Mouse (Mus musculus): ENCODE results near the gene Hnmt. TPM values are rescaled to one million over a fixed set of nuclear protein-coding genes. Genes with fewer than 3 reads are reported as not detected.
"Not testable (repeated sequence)": the region's sequence is repeated elsewhere in the genome, so short reads cannot be mapped to it uniquely, and the experiment has no call there.

Hnmt gene
- total RNA-seq (2021), result 13.7 and 14.6 TPM in 2 replicates
- long read RNA-seq, experiment 1, transcript Hnmt-201 (7 exons, 1,656 nt), result minor isoform, 9 of 23 reads
- long read RNA-seq, experiment 1, transcript Hnmt-202 (6 exons, 994 nt), result major isoform, 10 of 23 reads
- long read RNA-seq, experiment 1, partial matches to known transcripts, result 0 of 23 reads
- long read RNA-seq, experiment 1, other reads (novel, unspliced or antisense), result 4 of 23 reads
- long read RNA-seq, experiment 2, transcript Hnmt-202 (6 exons, 994 nt), result major isoform, 8 of 18 reads
- long read RNA-seq, experiment 2, transcript Hnmt-201 (7 exons, 1,656 nt), result minor isoform, 6 of 18 reads
- long read RNA-seq, experiment 2, partial matches to known transcripts, result 0 of 18 reads
- long read RNA-seq, experiment 2, other reads (novel, unspliced or antisense), result 3 of 18 reads

- no peak for DNase-seq
Measured at GRCm38 (mm10) chr2:24049344-24049990, at the start of gene Hnmt. Gene Hnmt (minus strand): TSS chr2:24049394.

- DNase-seq, result no peak
Measured at GRCm38 (mm10) chr2:24096495-24096894, 47.3 kb upstream of the Hnmt start, which contains the start of gene Tbpl2. Gene Tbpl2 (minus strand): TSS chr2:24096595.

- DNase-seq, result no peak
Measured at GRCm38 (mm10) chr2:24090921-24091320, 41.7 kb upstream of the Hnmt start.

GRCm38 (mm10) chr2:24050459-24050858 lies 1.3 kb upstream of the Hnmt start:
- no peak for DNase-seq

GRCm38 (mm10) chr2:24048480-24049097 lies 605 bp downstream of the Hnmt start:
- DNase-seq, result peak; percentile 79

GRCm38 (mm10) chr2:24047551-24048479 lies 1.4 kb downstream of the Hnmt start:
- DNase-seq, result no peak

GRCm38 (mm10) chr2:24042901-24043300 lies 6.3 kb downstream of the Hnmt start:
- DNase-seq, result no peak

- no peak for DNase-seq
Measured at GRCm38 (mm10) chr2:24040531-24040930, 8.7 kb downstream of the Hnmt start.

GRCm38 (mm10) chr2:24019386-24019785 lies 29.8 kb downstream of the Hnmt start:
- not testable (repeated sequence) for DNase-seq

GRCm38 (mm10) chr2:24018966-24019365 lies 30.2 kb downstream of the Hnmt start:
- DNase-seq, result no peak

GRCm38 (mm10) chr2:24014957-24015356 lies 34.2 kb downstream of the Hnmt start:
- no peak for DNase-seq

GRCm38 (mm10) chr2:23999323-23999722 lies 49.9 kb downstream of the Hnmt start:
- DNase-seq, result no peak

- DNase-seq, result no peak
Measured at GRCm38 (mm10) chr2:23998836-23999235, 50.4 kb downstream of the Hnmt start.

- DNase-seq, result no peak
Measured at GRCm38 (mm10) chr2:23996830-23997229, 52.4 kb downstream of the Hnmt start.

- DNase-seq, result not testable (repeated sequence)
Measured at GRCm38 (mm10) chr2:23990034-23990573, 59.1 kb downstream of the Hnmt start.

- DNase-seq, result no peak
Measured at GRCm38 (mm10) chr2:23987283-23987682, 61.9 kb downstream of the Hnmt start.

GRCm38 (mm10) chr2:23983343-23983742 lies 65.9 kb downstream of the Hnmt start:
- no peak for DNase-seq

GRCm38 (mm10) chr2:23982860-23983259 lies 66.3 kb downstream of the Hnmt start:
- DNase-seq, result no peak

GRCm38 (mm10) chr2:23960659-23961274 lies 88.4 kb downstream of the Hnmt start:
- not testable (repeated sequence) for DNase-seq

Measured in adrenal gland, postnatal 14 days (tissue).